Comparison of ENCODE assay signal across 13 mouse cellular contexts in genomic region chr8:125184452-125184817, GRCm38 (mm10).
DNase-seq lines count a peak whose midpoint lies in the region; ATAC-seq and TF ChIP-seq lines count a peak whose summit lies in the region.
"Had no signal": no experiment of that assay in that cellular context is flagged by ENCODE, and none has a peak within 500 bp of the region (broad histone marks: within the 10 kb centered on the region; RNA-seq: fewer than 3 reads in every experiment).

No protein-coding gene starts in this region.

- peaks cover 19% of the 10 kb centered on the region for H3K4me1 ChIP-seq in hindbrain, embryonic 13.5 days (replicated peaks)
- H3K4me1 ChIP-seq in hindbrain, embryonic 11.5 days (replicated peaks; ENCODE audit: control insufficient read depth, insufficient read depth, low read length) = 0 out of 2 replicates have a peak, but pooled peaks cover 2% of the 10 kb centered on the region
- H3K4me1 ChIP-seq in forebrain, embryonic 12.5 days = peaks cover 19% of the 10 kb centered on the region
- H3K4me1 ChIP-seq in limb, embryonic 10.5 days = peaks cover 38% of the 10 kb centered on the region
- no peaks in the 10 kb centered on the region for H3K4me1 ChIP-seq in intestine, postnatal 0 days (replicated peaks; ENCODE audit: control insufficient read depth, insufficient read depth, low read length)

- no peak for TF ChIP-seq CTCF in intestine, postnatal 0 days (IDR thresholded peaks at IDR 0.05; ENCODE audit: low read depth)

- no peak overlapping the region for H3K4me3 ChIP-seq in hindbrain, embryonic 13.5 days
- no peak overlapping the region for H3K4me3 ChIP-seq in hindbrain, embryonic 11.5 days (ENCODE audit: low read depth, low read length)
- no peak overlapping the region for H3K4me3 ChIP-seq in forebrain, embryonic 12.5 days (replicated peaks)
- H3K4me3 ChIP-seq in limb, embryonic 10.5 days = no peak overlapping the region
- no peak overlapping the region for H3K4me3 ChIP-seq in intestine, postnatal 0 days (ENCODE audit: low read depth, low read length)
- H3K4me3 ChIP-seq: embryonic facial prominence, embryonic 15.5 days; limb, embryonic 15.5 days had no signal

- H3K27me3 ChIP-seq in hindbrain, embryonic 13.5 days = peaks cover 31% of the 10 kb centered on the region
- no peaks in the 10 kb centered on the region for H3K27me3 ChIP-seq in hindbrain, embryonic 11.5 days (ENCODE audit: control insufficient read depth, insufficient read depth, low read length)
- peaks cover 17% of the 10 kb centered on the region for H3K27me3 ChIP-seq in forebrain, embryonic 12.5 days
- peaks cover 8% of the 10 kb centered on the region; the same call in 1 of the 2 replicates for H3K27me3 ChIP-seq in limb, embryonic 10.5 days (ENCODE audit: low read depth, poor library complexity, severe bottlenecking)
- H3K27me3 ChIP-seq in intestine, postnatal 0 days (replicated peaks; ENCODE audit: control insufficient read depth, insufficient read depth, low read length) = no peaks in the 10 kb centered on the region

- H3K9ac ChIP-seq in hindbrain, embryonic 13.5 days = no peak overlapping the region
- no peak overlapping the region for H3K9ac ChIP-seq in hindbrain, embryonic 11.5 days (ENCODE audit: low read depth, low read length)
- H3K9ac ChIP-seq in forebrain, embryonic 12.5 days = no peak overlapping the region
- no peak overlapping the region for H3K9ac ChIP-seq in intestine, postnatal 0 days (ENCODE audit: low read depth, low read length)
- H3K9ac ChIP-seq: embryonic facial prominence, embryonic 15.5 days; limb, embryonic 15.5 days had no signal

- DNase-seq in hindbrain, embryonic 11.5 days (ENCODE audit: low spot score) = no peak
- peak; percentile 25 for DNase-seq in Muller cell, postnatal 12 days (ENCODE audit: inconsistent ontology term)
- no peak for DNase-seq in limb, embryonic 10.5 days (ENCODE audit: low spot score)
- no peak for DNase-seq in lung, postnatal 14 days
- DNase-seq in right cerebral cortex, adult 2 months (ENCODE audit: low spot score in 2 of 2) = no peak

- peak overlapping the region; percentile 45 for H3K27ac ChIP-seq in hindbrain, embryonic 13.5 days
- H3K27ac ChIP-seq in hindbrain, embryonic 11.5 days (ENCODE audit: low read depth, low read length) = no peak overlapping the region
- H3K27ac ChIP-seq in forebrain, embryonic 12.5 days = peak overlapping the region; percentile 50; the same call in 1 of the 2 replicates
- 0 out of 2 replicates have a peak overlapping the region, but pooled peaks have one; percentile 17 for H3K27ac ChIP-seq in limb, embryonic 10.5 days
- no peak overlapping the region for H3K27ac ChIP-seq in intestine, postnatal 0 days (ENCODE audit: low read depth, low read length)
- H3K27ac ChIP-seq: embryonic facial prominence, embryonic 15.5 days; kidney, postnatal 0 days; limb, embryonic 15.5 days; stomach, postnatal 0 days had no signal

- 0 out of 2 replicates have a peak, but pooled peaks have one; percentile 55 for ATAC-seq in hindbrain, embryonic 13.5 days (ENCODE audit: low FRiP score)
- no peak for ATAC-seq in hindbrain, embryonic 11.5 days (ENCODE audit: low FRiP score)
- no peak for ATAC-seq in forebrain, embryonic 12.5 days (ENCODE audit: low FRiP score)
- no peak for ATAC-seq in intestine, postnatal 0 days

- H3K36me3 ChIP-seq in hindbrain, embryonic 13.5 days = no peaks in the 10 kb centered on the region
- H3K36me3 ChIP-seq in hindbrain, embryonic 11.5 days (ENCODE audit: control insufficient read depth, insufficient read depth, low read length) = no peaks in the 10 kb centered on the region
- no peaks in the 10 kb centered on the region for H3K36me3 ChIP-seq in forebrain, embryonic 12.5 days (replicated peaks)
- no peaks in the 10 kb centered on the region for H3K36me3 ChIP-seq in limb, embryonic 10.5 days
- H3K36me3 ChIP-seq in intestine, postnatal 0 days (ENCODE audit: control insufficient read depth, insufficient read depth) = no peaks in the 10 kb centered on the region
- H3K36me3 ChIP-seq: embryonic facial prominence, embryonic 15.5 days; limb, embryonic 15.5 days had no signal

- no peak overlapping the region for H3K4me2 ChIP-seq in hindbrain, embryonic 13.5 days
- no peak overlapping the region for H3K4me2 ChIP-seq in hindbrain, embryonic 11.5 days (replicated peaks; ENCODE audit: low read depth, low read length)
- H3K4me2 ChIP-seq in forebrain, embryonic 12.5 days = no peak overlapping the region
- no peak overlapping the region for H3K4me2 ChIP-seq in intestine, postnatal 0 days (replicated peaks; ENCODE audit: low read depth)
- H3K4me2 ChIP-seq: embryonic facial prominence, embryonic 15.5 days; limb, embryonic 15.5 days; midbrain, embryonic 11.5 days had no signal

- no peaks in the 10 kb centered on the region for H3K9me3 ChIP-seq in hindbrain, embryonic 13.5 days
- no peaks in the 10 kb centered on the region for H3K9me3 ChIP-seq in hindbrain, embryonic 11.5 days (ENCODE audit: control insufficient read depth, low read length)
- no peaks in the 10 kb centered on the region for H3K9me3 ChIP-seq in forebrain, embryonic 12.5 days
- no peaks in the 10 kb centered on the region for H3K9me3 ChIP-seq in limb, embryonic 10.5 days (replicated peaks)
- H3K9me3 ChIP-seq in intestine, postnatal 0 days (ENCODE audit: control insufficient read depth) = no peaks in the 10 kb centered on the region
- H3K9me3 ChIP-seq: embryonic facial prominence, embryonic 15.5 days; limb, embryonic 15.5 days had no signal

- WGBS in hindbrain, embryonic 13.5 days = 57% methylated on average over 9 of the region's 9 CpGs
- WGBS in hindbrain, embryonic 11.5 days = 69% methylated on average over 9 of the region's 9 CpGs
- WGBS in forebrain, embryonic 12.5 days = 53% methylated on average over 9 of the region's 9 CpGs
- 42% methylated on average over 9 of the region's 9 CpGs for WGBS in limb, embryonic 10.5 days
- WGBS in intestine, postnatal 0 days = 62% methylated on average over 9 of the region's 9 CpGs

Comparison
In these comparisons a context has a peak if more than half of its experiments do, and no peak if none do; other contexts are left out.
1. H3K27ac ChIP-seq: peak in hindbrain, embryonic 13.5 days (single experiment), forebrain, embryonic 12.5 days (single experiment) and limb, embryonic 10.5 days (single experiment); none in hindbrain, embryonic 11.5 days (single experiment) and intestine, postnatal 0 days (single experiment).